Comparison of ENCODE assay signal across 9 mouse cellular contexts in genomic region chr2:173037827-173038607, GRCm38 (mm10). TPM values are rescaled to one million over a fixed set of nuclear protein-coding genes. Genes with fewer than 3 reads are reported as not detected.
A peak's percentile ranks its signal among the peaks of the same experiment; 100 is the strongest.
DNase-seq lines count a peak whose midpoint lies in the region; ATAC-seq and TF ChIP-seq lines count a peak whose summit lies in the region.
"Had no signal": no experiment of that assay in that cellular context is flagged by ENCODE, and none has a peak within 500 bp of the region (broad histone marks: within the 10 kb centered on the region; RNA-seq: fewer than 3 reads in every experiment).

No protein-coding gene starts in this region.

- no peaks in the 10 kb centered on the region for H3K9me3 ChIP-seq in forebrain, embryonic 10.5 days
- H3K9me3 ChIP-seq in forebrain, embryonic 13.5 days (replicated peaks) = no peaks in the 10 kb centered on the region

- H3K27me3 ChIP-seq in forebrain, embryonic 10.5 days (ENCODE audit: poor library complexity, severe bottlenecking) = no peaks in the 10 kb centered on the region
- H3K27me3 ChIP-seq in forebrain, embryonic 13.5 days = no peaks in the 10 kb centered on the region
- no peaks in the 10 kb centered on the region for H3K27me3 ChIP-seq in thymus, adult 2 months (ENCODE audit: control insufficient read depth, insufficient read depth, low read length)

- H3K9ac ChIP-seq in forebrain, embryonic 13.5 days = no peak overlapping the region

- no peak for TF ChIP-seq POLR2A in thymus, adult 2 months (IDR thresholded peaks at IDR 0.05; ENCODE audit: control insufficient read depth, extremely low read depth, insufficient read depth, low read length, poor library complexity)

- no peak for ATAC-seq in forebrain, embryonic 13.5 days
- peak; percentile 11 for ATAC-seq in megakaryocyte, adult 5-6 weeks (ENCODE audit: poor library complexity, severe bottlenecking)

- no peak overlapping the region for H3K4me3 ChIP-seq in forebrain, embryonic 10.5 days
- no peak overlapping the region for H3K4me3 ChIP-seq in forebrain, embryonic 13.5 days
- no peak overlapping the region for H3K4me3 ChIP-seq in thymus, adult 2 months (ENCODE audit: control insufficient read depth, insufficient read depth, low read length)

- peak; percentile 39; the same call in 1 of the 2 replicates for TF ChIP-seq CTCF in thymus, adult 2 months (IDR thresholded peaks at IDR 0.05; ENCODE audit: borderline replicate concordance, control insufficient read depth, extremely low read depth, insufficient read depth, low read length, poor library complexity)

- peaks cover 37% of the 10 kb centered on the region for H3K36me3 ChIP-seq in forebrain, embryonic 10.5 days (replicated peaks)
- peaks cover 35% of the 10 kb centered on the region for H3K36me3 ChIP-seq in forebrain, embryonic 13.5 days (ENCODE audit: poor library complexity, severe bottlenecking)
- H3K36me3 ChIP-seq in thymus, adult 2 months (ENCODE audit: control insufficient read depth, insufficient read depth, low read length) = peaks cover 26% of the 10 kb centered on the region

- H3K4me2 ChIP-seq in forebrain, embryonic 13.5 days = no peak overlapping the region

- WGBS in forebrain, embryonic 10.5 days = 79% methylated on average over 7 of the region's 7 CpGs
- WGBS in forebrain, embryonic 13.5 days = 73% methylated on average over 7 of the region's 7 CpGs
- WGBS in thymus, adult 2 months = 41% methylated on average over 7 of the region's 7 CpGs

- peaks cover 21% of the 10 kb centered on the region for H3K4me1 ChIP-seq in forebrain, embryonic 10.5 days
- H3K4me1 ChIP-seq in forebrain, embryonic 13.5 days = no peaks in the 10 kb centered on the region
- H3K4me1 ChIP-seq in thymus, adult 2 months (replicated peaks; ENCODE audit: control insufficient read depth, insufficient read depth, low read length) = peaks cover 61% of the 10 kb centered on the region

- peak overlapping the region; percentile 46 for H3K27ac ChIP-seq in forebrain, embryonic 10.5 days
- no peak overlapping the region for H3K27ac ChIP-seq in forebrain, embryonic 13.5 days
- H3K27ac ChIP-seq in thymus, adult 2 months (ENCODE audit: control insufficient read depth, insufficient read depth, low read length) = peak overlapping the region; percentile 52

- DNase-seq in forebrain, embryonic 10.5 days (ENCODE audit: extremely low spot score, low spot score) = no peak
- peak; percentile 64 for DNase-seq in thymus, adult 2 months
- DNase-seq in thymus, postnatal 25 days = no peak
- DNase-seq in thymus, postnatal 4 days = peak; percentile 80
- no peak for DNase-seq in left cerebral cortex, adult 11 months (ENCODE audit: low spot score)
- no peak for DNase-seq in kidney, postnatal 36 days
- DNase-seq: lung, postnatal 10 days had no signal

RNA-seq across cellular contexts. Expression of gene Rbm38, which starts 17.7 kb away (rescaled TPM):
- polyA plus RNA-seq in forebrain, embryonic 10.5 days (2016; fragmentation: Nextera tagmentation; extraction: Ambion mirVana) = 119 and 123 TPM in 2 replicates
- polyA plus RNA-seq in forebrain, embryonic 13.5 days (2015; fragmentation: Nextera tagmentation; extraction: Ambion mirVana) = 40.0 and 47.6 TPM in 2 replicates
- 1,267 and 1,290 TPM in 2 replicates for polyA plus RNA-seq in thymus, adult 2 months (2012; rRNA removed)
- 124 and 143 TPM in 2 replicates for total RNA-seq in megakaryocyte, adult 5-6 weeks (2015)
- 43.2 and 59.0 TPM in 2 replicates for total RNA-seq in megakaryocyte, adult 5-6 weeks (2017)

RNA-seq across cellular contexts. Expression of gene Rae1, which starts 38.1 kb away (rescaled TPM):
- 168 TPM in 2 replicates for polyA plus RNA-seq in forebrain, embryonic 10.5 days (2016; fragmentation: Nextera tagmentation; extraction: Ambion mirVana)
- 146 and 148 TPM in 2 replicates for polyA plus RNA-seq in forebrain, embryonic 13.5 days (2015; fragmentation: Nextera tagmentation; extraction: Ambion mirVana)
- polyA plus RNA-seq in thymus, adult 2 months (2012; rRNA removed) = 111 and 122 TPM in 2 replicates
- 53.2 and 72.9 TPM in 2 replicates for total RNA-seq in megakaryocyte, adult 5-6 weeks (2015)
- total RNA-seq in megakaryocyte, adult 5-6 weeks (2017) = 42.4 and 54.3 TPM in 2 replicates

Comparison
In these comparisons a context has a peak if more than half of its experiments do, and no peak if none do; other contexts are left out.
1. DNase-seq: peak in thymus, adult 2 months (single experiment) and thymus, postnatal 4 days (single experiment); none in forebrain, embryonic 10.5 days (single experiment), thymus, postnatal 25 days (single experiment), left cerebral cortex, adult 11 months (single experiment) and kidney, postnatal 36 days (0 of 2).
2. RNA of gene Rbm38, which starts 17.7 kb away (polyA plus RNA-seq): 1,267 to 1,290 TPM in thymus, adult 2 months; 119 to 123 TPM in forebrain, embryonic 10.5 days and 40.0 to 47.6 TPM in forebrain, embryonic 13.5 days; every median in the first group is over 10 times any median in the second.